Mouse (Mus musculus): ENCODE results near the gene 1700018B08Rik. TPM values are rescaled to one million over a fixed set of nuclear protein-coding genes. Genes with fewer than 3 reads are reported as not detected.

Gene 1700018B08Rik
- polyA plus RNA-seq, 2 experiments from 2014 or later: not detected

GRCm38 (mm10) chr8:121561636-121562345, 17.7 kb upstream of the 1700018B08Rik start:
- ATAC-seq: no peak

DNA sequence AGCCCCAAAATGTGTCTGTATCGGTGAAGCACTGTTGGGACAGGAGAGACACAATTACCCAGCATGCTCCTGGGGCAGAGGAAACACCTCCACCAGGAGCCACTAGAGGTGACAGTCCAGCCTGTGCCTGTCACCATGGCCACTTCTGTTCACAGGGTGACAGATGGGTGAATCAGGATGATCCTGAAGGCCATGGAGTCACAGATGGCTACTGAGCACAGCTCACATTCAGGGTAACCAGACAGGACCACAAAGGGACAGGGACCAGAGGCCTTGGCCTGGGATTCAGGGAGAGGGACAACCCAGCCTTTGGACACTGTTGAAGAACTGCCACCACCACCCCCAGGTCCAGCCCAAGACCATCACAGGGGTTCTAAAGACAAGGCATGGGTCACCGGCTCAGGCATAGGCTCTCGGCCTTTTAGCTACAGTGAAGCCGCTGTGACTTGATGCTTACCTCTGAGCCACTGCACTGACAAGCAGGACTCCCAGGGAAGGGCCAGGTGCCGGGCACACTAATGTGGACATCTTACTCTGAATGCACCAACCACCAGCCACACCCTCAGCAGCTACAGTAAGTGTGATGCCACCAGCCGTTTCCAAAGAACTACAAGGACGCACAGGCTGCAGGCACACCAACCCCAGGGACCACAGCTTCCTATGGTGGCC, 16.4 kb upstream of the 1700018B08Rik start:
- no peak for ATAC-seq

GRCm38 (mm10) chr8:121559801-121560200, 15.7 kb upstream of the 1700018B08Rik start:
- no peak for ATAC-seq

GRCm38 (mm10) chr8:121558538-121558937, 14.4 kb upstream of the 1700018B08Rik start:
- no peak for ATAC-seq

DNA sequence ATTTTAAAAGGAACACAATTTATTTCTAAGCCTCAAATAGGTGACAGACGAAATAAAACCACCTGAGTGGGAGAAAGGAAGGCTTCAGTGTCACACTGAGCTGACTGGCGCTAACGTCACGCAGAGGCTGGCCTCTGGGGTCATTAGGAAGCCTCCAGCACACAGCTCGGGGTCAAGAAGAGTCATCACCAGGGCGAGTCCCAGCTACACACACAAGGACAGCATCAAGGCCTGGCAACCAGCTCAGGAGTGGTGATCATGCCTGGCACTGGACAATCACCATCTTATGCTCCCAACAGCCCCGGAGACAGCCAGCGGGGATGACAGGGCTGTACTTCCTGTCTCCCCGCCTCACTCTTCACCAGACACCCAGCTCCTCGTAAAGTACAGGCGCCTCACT, 13.6 kb upstream of the 1700018B08Rik start:
- ATAC-seq: no peak

DNA sequence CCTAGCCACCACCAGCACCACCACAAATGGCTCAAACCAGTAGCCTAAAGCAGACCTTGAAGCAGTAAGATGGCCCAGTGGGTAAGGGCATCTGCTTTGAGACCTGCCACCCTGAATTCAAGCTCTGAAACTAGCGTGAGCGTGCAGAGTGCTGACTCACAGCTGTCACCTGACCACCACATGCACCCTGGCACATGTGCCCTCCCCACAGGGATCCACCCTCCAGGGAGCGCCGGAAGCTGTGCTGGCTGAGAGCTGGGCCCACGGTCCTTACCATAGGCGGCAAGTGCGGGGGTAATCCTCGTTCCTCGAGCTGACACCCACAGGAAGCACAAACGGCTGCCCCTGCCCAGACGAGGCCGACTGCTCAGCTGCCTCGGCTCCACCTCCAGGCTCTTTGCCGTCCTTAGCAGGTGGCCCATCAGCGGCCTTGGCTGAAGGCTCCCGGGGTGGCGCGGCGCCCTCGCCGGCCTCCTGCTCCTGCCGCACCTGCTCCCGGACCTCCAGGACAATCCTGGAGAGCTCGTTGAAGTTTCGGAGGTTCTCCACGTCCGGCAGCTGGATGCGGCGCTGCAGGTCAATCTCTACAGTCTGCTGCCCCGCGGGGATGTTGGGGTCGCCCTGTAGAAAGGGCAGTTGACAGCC, 9.8 kb upstream of the 1700018B08Rik start:
- no peak for ATAC-seq

DNA sequence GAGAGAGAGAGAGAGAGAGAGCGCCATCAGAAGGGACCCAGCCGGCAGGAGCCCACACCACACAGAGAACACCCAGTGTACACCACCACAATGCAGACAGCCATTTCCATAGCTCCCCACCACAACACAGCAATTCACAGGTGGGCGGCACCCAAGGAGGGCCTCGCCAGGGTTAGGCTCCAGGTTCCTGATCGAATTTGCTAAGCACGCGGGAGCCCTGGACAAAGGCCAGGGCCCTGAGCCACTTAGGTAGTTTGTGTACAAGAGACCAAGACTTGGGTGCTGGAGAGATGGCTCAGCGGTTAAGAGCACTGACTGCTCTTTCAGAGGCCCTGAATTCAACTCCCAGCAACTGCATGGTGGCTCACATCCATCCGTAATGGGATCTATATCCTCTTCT, 8.4 kb upstream of the 1700018B08Rik start:
- no peak for ATAC-seq

DNA sequence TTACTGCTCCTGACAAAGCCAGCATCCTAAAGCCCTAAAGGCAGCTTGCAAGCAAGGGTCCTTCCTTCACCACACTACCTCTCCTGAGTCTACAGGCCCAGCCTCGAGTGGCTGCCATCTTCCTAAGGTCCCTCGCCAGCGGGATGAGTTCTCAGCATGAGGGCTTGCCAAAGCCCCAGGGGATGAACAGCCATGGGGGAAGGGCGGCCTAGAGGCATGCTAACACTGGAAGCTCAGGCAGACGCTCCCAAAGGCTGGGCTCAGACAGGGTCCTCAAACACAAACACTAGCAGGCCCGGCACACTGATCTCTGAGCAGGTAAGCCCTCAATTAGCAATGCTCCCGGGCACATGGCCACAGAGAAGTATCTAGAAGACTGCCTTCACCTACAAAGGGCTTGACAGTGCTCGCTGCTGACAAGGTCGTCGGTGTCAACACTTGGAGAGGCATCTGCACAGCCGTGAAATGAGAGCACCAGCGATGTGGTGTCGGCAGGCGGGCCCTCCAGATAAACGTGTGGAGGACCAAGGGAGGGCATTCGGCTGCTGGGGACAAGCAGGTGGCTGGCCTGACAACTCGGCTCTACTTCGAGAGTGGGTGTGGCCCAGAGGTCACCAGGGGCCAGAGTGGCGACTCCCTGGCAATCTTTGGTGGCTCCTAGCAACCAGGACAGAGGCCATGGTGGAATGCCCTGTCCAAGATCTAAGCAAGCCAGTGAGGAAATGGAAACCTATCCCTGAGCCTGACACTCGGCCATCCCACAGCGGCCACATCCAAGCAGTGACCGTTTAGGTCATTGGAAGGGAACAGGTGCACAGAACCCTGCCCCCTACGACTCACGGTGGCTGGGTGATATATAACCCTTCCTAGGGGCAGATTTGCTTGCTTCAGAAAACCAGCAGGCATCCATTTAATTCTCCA, 7.2 kb upstream of the 1700018B08Rik start:
- ATAC-seq: no peak

DNA sequence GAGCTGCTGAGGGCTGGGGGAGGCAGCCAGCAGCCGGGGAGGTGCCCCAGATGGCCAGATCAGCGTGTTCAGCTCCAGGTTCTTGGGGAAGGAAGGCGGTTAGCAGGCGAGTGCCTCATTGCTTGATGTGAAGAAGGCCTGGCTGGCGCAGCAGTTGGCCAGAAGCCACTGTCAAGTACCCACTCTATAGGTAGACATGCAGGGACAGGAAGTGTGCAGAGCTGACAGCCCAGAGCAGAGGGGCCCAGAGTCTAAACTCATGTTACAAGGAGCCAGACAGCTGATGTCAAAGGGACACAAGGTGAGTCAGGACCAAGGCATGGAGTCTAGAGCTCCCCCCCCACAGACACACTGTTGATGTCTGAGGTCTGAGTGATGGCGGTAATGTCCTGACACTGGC, 5.9 kb upstream of the 1700018B08Rik start:
- ATAC-seq: no peak

DNA sequence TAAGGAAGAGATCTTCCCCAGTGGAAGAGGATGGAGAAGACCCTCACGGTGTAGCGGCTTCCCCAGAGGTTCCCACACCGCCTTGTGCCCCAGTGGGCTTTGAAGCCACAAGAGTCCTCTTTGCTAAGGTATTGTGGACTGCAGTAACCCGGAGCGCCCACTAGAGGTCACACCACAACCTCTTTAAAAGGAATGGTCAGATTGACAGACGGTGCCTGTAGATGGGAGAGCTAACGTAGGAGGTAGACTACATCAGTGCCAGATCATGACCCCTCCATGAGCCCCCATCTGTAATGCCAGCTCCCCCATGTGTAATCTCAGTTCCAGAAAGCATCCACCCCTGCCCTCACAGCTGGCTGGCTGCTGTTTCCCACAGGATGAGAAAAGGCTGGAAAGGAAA, 3.0 kb upstream of the 1700018B08Rik start:
- peak; percentile 73 for ATAC-seq

- no peak for ATAC-seq
Observed at GRCm38 (mm10) chr8:121544936-121545335, 816 bp upstream of the 1700018B08Rik start.

- ATAC-seq: no peak
Observed at GRCm38 (mm10) chr8:121542901-121543300, 1.2 kb downstream of the 1700018B08Rik start.

DNA sequence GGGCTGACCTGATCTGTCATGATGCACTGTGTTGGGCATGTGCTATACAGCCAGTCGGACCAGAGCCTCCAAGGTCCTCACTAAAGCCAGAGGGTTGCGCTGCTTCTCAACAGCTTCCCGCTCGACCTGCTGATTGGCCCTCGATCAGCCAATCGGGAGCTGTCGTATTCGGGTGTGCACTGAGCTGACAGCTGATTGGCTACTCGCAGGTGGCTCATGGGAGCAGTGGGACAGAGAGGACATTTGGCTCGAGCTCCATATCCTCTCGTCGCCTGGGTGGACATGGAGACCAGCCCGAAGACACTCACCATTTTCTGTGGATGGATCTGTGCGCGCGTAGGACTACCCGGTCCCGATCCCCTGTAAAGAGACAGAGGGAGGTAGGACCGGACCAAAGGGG, 2.3 kb downstream of the 1700018B08Rik start:
- ATAC-seq: no peak

DNA sequence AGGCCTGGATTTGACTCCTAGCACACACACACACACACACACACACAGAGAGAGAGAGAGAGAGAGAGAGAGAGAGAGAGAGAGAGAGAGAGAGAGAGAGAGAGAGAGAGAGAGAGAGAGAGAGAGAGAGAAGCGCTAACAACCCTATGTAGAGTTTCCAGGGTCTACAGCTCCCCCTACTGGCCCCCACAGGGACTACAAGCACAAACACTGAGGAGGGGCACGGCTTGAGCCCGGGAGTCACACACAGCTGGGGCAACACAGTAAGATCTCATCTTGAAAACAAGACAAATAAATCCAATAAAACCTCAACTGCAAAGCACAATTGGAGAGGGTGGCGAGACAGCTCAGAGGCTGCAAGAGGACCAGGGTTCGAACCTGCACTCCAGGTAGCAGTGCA, 11.7 kb downstream of the 1700018B08Rik start:
- no peak for ATAC-seq

GRCm38 (mm10) chr8:121530639-121531038, 13.5 kb downstream of the 1700018B08Rik start:
- no peak for ATAC-seq

- ATAC-seq: no peak
Observed at GRCm38 (mm10) chr8:121528790-121529189, 15.3 kb downstream of the 1700018B08Rik start.

DNA sequence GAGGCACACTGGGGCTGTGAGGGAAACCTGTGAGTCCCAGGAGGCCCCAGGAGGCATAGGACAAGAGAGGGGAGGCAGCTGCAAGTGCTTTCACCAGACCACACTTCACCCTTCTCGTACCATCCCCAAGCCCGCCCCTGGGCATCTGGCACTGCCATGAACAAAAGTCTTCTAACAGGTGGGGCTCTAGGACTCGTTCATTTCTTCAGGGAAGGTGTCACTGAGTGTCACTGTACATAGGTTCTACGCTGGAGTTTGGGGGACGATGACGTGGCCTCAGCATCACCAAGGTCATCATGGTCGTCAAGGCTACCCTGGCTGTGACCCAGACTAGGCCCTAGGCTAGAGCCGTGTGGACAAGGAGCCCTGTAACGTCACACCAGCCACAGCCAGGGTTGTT, 16.4 kb downstream of the 1700018B08Rik start:
- ATAC-seq: no peak

- no peak for ATAC-seq
Observed at GRCm38 (mm10) chr8:121526811-121527550, 17.1 kb downstream of the 1700018B08Rik start.

DNA sequence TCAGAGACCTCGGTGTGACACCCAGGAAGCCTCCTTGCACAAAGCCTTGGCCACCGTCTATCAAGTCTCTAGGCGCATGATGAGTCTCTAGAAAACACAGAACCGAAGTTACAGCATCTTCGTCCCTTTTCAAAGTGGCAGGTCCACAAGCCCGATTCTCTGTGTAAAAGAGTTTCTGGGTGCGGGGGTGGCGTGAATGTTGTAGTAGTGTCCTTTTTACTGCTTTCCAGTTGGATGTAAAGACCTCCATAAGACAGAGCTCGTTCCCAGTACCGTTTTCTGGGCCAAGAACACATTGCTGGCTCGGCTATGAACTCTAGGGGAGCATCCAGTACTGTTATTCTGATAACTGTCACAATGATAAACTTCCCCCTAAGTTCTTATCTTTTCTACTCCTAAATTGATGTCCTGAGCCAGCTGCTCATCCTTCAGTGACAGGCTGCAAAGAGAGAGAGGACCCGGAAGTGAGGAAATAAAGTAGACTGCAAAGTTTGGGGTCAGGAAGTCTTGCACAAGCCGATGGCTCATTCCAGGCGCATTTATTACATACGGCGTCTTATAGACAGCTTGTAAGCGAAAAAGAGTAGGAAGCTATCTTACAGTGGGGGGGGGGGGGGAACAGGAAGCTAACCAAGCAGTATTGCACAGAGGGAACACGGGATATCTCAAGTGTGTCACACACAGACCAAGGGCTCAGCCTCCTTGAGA, 18.9 kb downstream of the 1700018B08Rik start:
- ATAC-seq: no peak

GRCm38 (mm10) chr8:121513429-121513828, 30.7 kb downstream of the 1700018B08Rik start:
- peak; percentile 63 for ATAC-seq

GRCm38 (mm10) chr8:121511751-121512150, 32.4 kb downstream of the 1700018B08Rik start:
- no peak for ATAC-seq
